Mouse (Mus musculus) CH12.LX (cell line): ENCODE results near the gene Rreb1. TPM values are rescaled to one million over a fixed set of nuclear protein-coding genes. Genes with fewer than 3 reads are reported as not detected.

ENCODE experiments used
- DNase-seq: peaks from one replicate; pipeline ENCODE4 v3.0.0-alpha.2; 2013; ENCODE audit errors: extremely low read depth
- H3K27ac ChIP-seq: 2 replicates; pipeline ENCODE4 v1.5.1; 2012; ENCODE audit warnings: low read depth, mild to moderate bottlenecking, control low read depth, moderate library complexity; ENCODE audit not compliant: insufficient read depth
- H3K27me3 ChIP-seq: replicated peaks from 2 replicates; pipeline ENCODE3; 2012; ENCODE audit warnings: inconsistent platforms
- H3K36me3 ChIP-seq, 2 experiments: replicated peaks in 1 of 2; 2 replicates each; pipeline versions ENCODE3 to v1.6.1; 2012; ENCODE audit warnings: inconsistent platforms in 1 of 2, low read length in 1 of 2, mild to moderate bottlenecking in 1 of 2, mixed read lengths in 1 of 2, moderate library complexity in 1 of 2; ENCODE audit not compliant: control insufficient read depth in 1 of 2, insufficient read depth in 1 of 2
- H3K4me1 ChIP-seq, 2 experiments: 2 replicates each; pipeline ENCODE4 v1.6.1; 2012; ENCODE audit warnings: inconsistent platforms in 1 of 2, moderate library complexity in 1 of 2; ENCODE audit not compliant: insufficient read depth in 2 of 2, control insufficient read depth in 1 of 2
- H3K4me2 ChIP-seq: 2 replicates; pipeline ENCODE4 v1.6.1; 2012; ENCODE audit warnings: low read depth, mild to moderate bottlenecking, control low read depth; ENCODE audit not compliant: poor library complexity, insufficient read depth, severe bottlenecking
- H3K4me3 ChIP-seq, 3 experiments: fragments of 150-350 bp in 1 of 3; sonication (generic) in 1 of 3; replicated peaks in 1 of 3; 2 replicates each; pipeline versions ENCODE3 to v1.5.1; 2011 to 2012; ENCODE audit warnings: low read depth in 2 of 3, low read length in 2 of 3, mild to moderate bottlenecking in 2 of 3, moderate library complexity in 2 of 3, control low read depth in 1 of 3, improper control_type of control experiment in 1 of 3, inconsistent platforms in 1 of 3, mixed read lengths in 1 of 3; ENCODE audit not compliant: poor library complexity in 1 of 3
- H3K79me2 ChIP-seq: replicated peaks from 2 replicates; pipeline ENCODE4 v1.6.1; 2012; ENCODE audit warnings: mild to moderate bottlenecking, moderate library complexity; ENCODE audit not compliant: control insufficient read depth, poor library complexity, insufficient read depth, severe bottlenecking; ENCODE audit errors: extremely low read depth
- H3K9ac ChIP-seq: 2 replicates; pipeline ENCODE4 v1.6.1; 2012; ENCODE audit warnings: low read depth, mild to moderate bottlenecking, control low read depth, moderate library complexity; ENCODE audit not compliant: insufficient read depth
- H3K9me3 ChIP-seq: replicated peaks from 2 replicates; pipeline ENCODE3; 2012; ENCODE audit warnings: low read length, inconsistent platforms, mixed read lengths
- BHLHE40 ChIP-seq: IDR thresholded peaks from 2 replicates; pipeline ENCODE4 v1.6.1; 2011; ENCODE audit warnings: mild to moderate bottlenecking, low read depth, low read length, improper control_type of control experiment
- CHD1 ChIP-seq: IDR thresholded peaks from 2 replicates; pipeline ENCODE4 v1.6.1; 2012; ENCODE audit warnings: low read depth, low read length, improper control_type of control experiment, inconsistent platforms
- CHD2 ChIP-seq: IDR thresholded peaks from 2 replicates; pipeline ENCODE4 v1.6.1; 2011; ENCODE audit warnings: low read length, improper control_type of control experiment
- ELF1 ChIP-seq: IDR thresholded peaks from 2 replicates; pipeline ENCODE4 v1.6.1; 2014; ENCODE audit warnings: low read depth, mild to moderate bottlenecking, inconsistent platforms, low read length, improper control_type of control experiment
- EP300 ChIP-seq: IDR thresholded peaks from 2 replicates; pipeline ENCODE4 v1.6.1; 2011; ENCODE audit warnings: low read length, improper control_type of control experiment
- ETS1 ChIP-seq: conservative IDR thresholded peaks from 2 replicates; pipeline ENCODE4 v1.6.1; 2012; ENCODE audit warnings: low read depth, mild to moderate bottlenecking, inconsistent platforms, low read length, improper control_type of control experiment, moderate library complexity
- GABPA ChIP-seq: IDR thresholded peaks from 2 replicates; pipeline ENCODE4 v1.6.1; 2012; ENCODE audit warnings: low read depth, low read length, improper control_type of control experiment, inconsistent platforms; ENCODE audit not compliant: insufficient replicate concordance
- HCFC1 ChIP-seq: IDR thresholded peaks from 2 replicates; pipeline ENCODE4 v1.6.1; 2012; ENCODE audit warnings: low read depth, mild to moderate bottlenecking, inconsistent platforms, low read length, improper control_type of control experiment
- IRF4 ChIP-seq: IDR thresholded peaks from 2 replicates; pipeline ENCODE4 v1.6.1; 2014; ENCODE audit warnings: low read depth, mild to moderate bottlenecking, inconsistent platforms, low read length, improper control_type of control experiment
- JUN ChIP-seq: IDR thresholded peaks from 2 replicates; pipeline ENCODE4 v1.6.1; 2011; ENCODE audit warnings: low read depth, mild to moderate bottlenecking, low read length, improper control_type of control experiment, moderate library complexity; ENCODE audit not compliant: insufficient read depth
- JUND ChIP-seq: conservative IDR thresholded peaks from 2 replicates; pipeline ENCODE4 v1.6.1; 2011; ENCODE audit warnings: low read depth, low read length, improper control_type of control experiment
- MAFK ChIP-seq: IDR thresholded peaks from 2 replicates; pipeline ENCODE4 v1.6.1; 2011; ENCODE audit warnings: low read length, improper control_type of control experiment; ENCODE audit not compliant: insufficient replicate concordance
- MAX ChIP-seq: IDR thresholded peaks from 2 replicates; pipeline ENCODE4 v1.6.1; 2011; ENCODE audit warnings: low read length, improper control_type of control experiment
- MAZ ChIP-seq: IDR thresholded peaks from 2 replicates; pipeline ENCODE4 v1.6.1; 2012; ENCODE audit warnings: low read depth, mild to moderate bottlenecking, inconsistent platforms, low read length, improper control_type of control experiment, moderate library complexity
- MXI1 ChIP-seq: IDR thresholded peaks from 2 replicates; pipeline ENCODE4 v1.6.1; 2011; ENCODE audit warnings: mild to moderate bottlenecking, low read depth, low read length, improper control_type of control experiment
- MYC ChIP-seq: IDR thresholded peaks from 2 replicates; pipeline ENCODE4 v1.6.1; 2011; ENCODE audit warnings: low read depth, mild to moderate bottlenecking, improper control_type of control experiment, low read length
- NELFE ChIP-seq: IDR thresholded peaks from 2 replicates; pipeline ENCODE4 v1.6.1; 2011; ENCODE audit warnings: low read depth, low read length, improper control_type of control experiment
- NRF1 ChIP-seq: IDR thresholded peaks from 2 replicates; pipeline ENCODE4 v1.6.1; 2014; ENCODE audit warnings: low read depth, mild to moderate bottlenecking, inconsistent platforms, low read length, improper control_type of control experiment, moderate library complexity
- POLR2A ChIP-seq: IDR thresholded peaks from 2 replicates; pipeline ENCODE4 v1.6.1; 2011; ENCODE audit warnings: low read depth, mild to moderate bottlenecking, improper control_type of control experiment, low read length
- RCOR1 ChIP-seq: conservative IDR thresholded peaks from 2 replicates; pipeline ENCODE4 v1.6.1; 2012; ENCODE audit warnings: low read depth, mild to moderate bottlenecking, inconsistent platforms, low read length, improper control_type of control experiment
- TBP ChIP-seq: conservative IDR thresholded peaks from 2 replicates; pipeline ENCODE4 v1.6.1; 2011; ENCODE audit warnings: low read depth, low read length, improper control_type of control experiment
- UBTF ChIP-seq: IDR thresholded peaks from 2 replicates; pipeline ENCODE4 v1.6.1; 2012; ENCODE audit warnings: low read depth, mild to moderate bottlenecking, inconsistent platforms, low read length, improper control_type of control experiment, moderate library complexity
- USF2 ChIP-seq: conservative IDR thresholded peaks from 2 replicates; pipeline ENCODE4 v1.6.1; 2011; ENCODE audit warnings: low read depth, low read length, improper control_type of control experiment
- ZKSCAN1 ChIP-seq: IDR thresholded peaks from 2 replicates; pipeline ENCODE4 v1.6.1; 2012; ENCODE audit warnings: low read depth, inconsistent platforms, low read length, improper control_type of control experiment, borderline replicate concordance
- ZNF384 ChIP-seq: IDR thresholded peaks from 2 replicates; pipeline ENCODE4 v1.6.1; 2012; ENCODE audit warnings: low read depth, low read length, improper control_type of control experiment, inconsistent platforms
- dilution Hi-C: fragments of 300-500 bp; cut with MboI; formaldehyde crosslinking; loops from 2 replicates; pipeline ENCODE4 v1.14.3; 2020; ENCODE audit warnings: low sequenced_read_pairs; ENCODE audit not compliant: extremely low pct_unique_long_range_greater_than_20kb, extremely low pct_ligation_motif_present
- in situ Hi-C: fragments of 300-500 bp; cut with MboI; formaldehyde crosslinking; loops from 3 replicates; pipeline ENCODE4 v1.14.3; 2019; ENCODE audit warnings: low sequenced_read_pairs, low pct_ligation_motif_present, low pct_unique_long_range_greater_than_20kb, mixed read lengths
- polyA plus RNA-seq: library from polyadenylated mRNA; unstranded; fragments of >175 nt; gene quantifications from 2 replicates; pipeline ENCODE4 v1.2.1, GENCODE M21; 2012; ENCODE audit warnings: low read depth; ENCODE audit not compliant: insufficient read length
- total RNA-seq, 2 experiments: library from RNA; depleted of rRNA; stranded (reverse); fragments of 300-350 nt in 1 of 2; fragments of >200 nt in 1 of 2; gene quantifications; 2 replicates each; pipeline ENCODE4 v1.2.3; 2012 to 2014

The Rreb1 gene
- total and polyA plus RNA-seq, 3 experiments = 1.0 to 10.2 (median 5.3) TPM

DNA sequence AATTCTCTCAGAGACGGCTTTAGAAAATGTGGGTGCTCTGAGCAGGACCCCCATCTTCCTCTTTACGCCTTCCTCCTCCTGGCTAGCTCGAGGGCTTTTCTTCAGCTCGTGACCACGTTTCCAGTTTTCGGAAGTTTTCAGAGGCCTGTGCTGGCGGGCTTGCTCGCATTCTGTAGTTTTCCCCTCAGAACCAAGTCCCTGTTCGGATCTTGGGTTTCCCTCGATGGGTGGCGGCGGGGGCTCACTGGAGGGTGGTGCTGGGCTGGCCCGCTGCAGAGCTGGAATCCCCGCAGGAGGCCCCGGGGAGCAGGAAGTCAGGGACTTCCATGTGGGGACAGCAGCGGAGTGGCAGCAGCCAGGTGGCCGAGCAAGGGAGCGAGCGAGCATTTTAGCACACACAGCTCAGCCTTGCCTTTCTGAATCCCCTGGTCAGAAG, 79.9 kb downstream of the Rreb1 start:
- in situ Hi-C loops = no loop called here
- dilution Hi-C loops = no loop called here
- H3K27me3 ChIP-seq = no peaks in the 10 kb centered on the region
- peak overlapping the region; percentile 44 to 64 (median 59) for H3K4me3 ChIP-seq
- peak overlapping the region; percentile 88 for H3K4me2 ChIP-seq
- H3K9ac ChIP-seq = peak overlapping the region; percentile 84
- H3K36me3 ChIP-seq = peaks cover 0 to 4% of the 10 kb centered on the region in 2 experiments
- peaks cover 25 to 61% of the 10 kb centered on the region in 2 experiments for H3K4me1 ChIP-seq
- H3K9me3 ChIP-seq = no peaks in the 10 kb centered on the region
- DNase-seq = no peak
- H3K27ac ChIP-seq = peak overlapping the region; percentile 76
- H3K79me2 ChIP-seq = peaks cover 60% of the 10 kb centered on the region
- TF ChIP-seq NRF1 = no peak
- TF ChIP-seq CHD2 = no peak
- peak; percentile 34; the same call in 1 of the 2 replicates for TF ChIP-seq MYC
- TF ChIP-seq JUN = no peak
- no peak for TF ChIP-seq ZNF384
- peak; percentile 64 for TF ChIP-seq MXI1
- TF ChIP-seq ZKSCAN1 = no peak
- TF ChIP-seq USF2 = no peak
- no peak for TF ChIP-seq HCFC1
- no peak for TF ChIP-seq MAX
- TF ChIP-seq MAZ = no peak
- peak; percentile 34; the same call in 1 of the 2 replicates for TF ChIP-seq BHLHE40
- TF ChIP-seq GABPA = no peak
- peak; percentile 51 for TF ChIP-seq ELF1
- TF ChIP-seq ETS1 = 0 out of 2 replicates have a peak, but pooled peaks have one; percentile 9
- peak; percentile 72 for TF ChIP-seq UBTF
- TF ChIP-seq NELFE = no peak
- TF ChIP-seq EP300 = no peak
- no peak for TF ChIP-seq JUND
- peak; percentile 16; the same call in 1 of the 2 replicates for TF ChIP-seq POLR2A
- TF ChIP-seq IRF4 = 0 out of 2 replicates have a peak, but pooled peaks have one; percentile 17
- no peak for TF ChIP-seq TBP
- TF ChIP-seq RCOR1 = no peak
- TF ChIP-seq, all 38 proteins: peak for 8

DNA sequence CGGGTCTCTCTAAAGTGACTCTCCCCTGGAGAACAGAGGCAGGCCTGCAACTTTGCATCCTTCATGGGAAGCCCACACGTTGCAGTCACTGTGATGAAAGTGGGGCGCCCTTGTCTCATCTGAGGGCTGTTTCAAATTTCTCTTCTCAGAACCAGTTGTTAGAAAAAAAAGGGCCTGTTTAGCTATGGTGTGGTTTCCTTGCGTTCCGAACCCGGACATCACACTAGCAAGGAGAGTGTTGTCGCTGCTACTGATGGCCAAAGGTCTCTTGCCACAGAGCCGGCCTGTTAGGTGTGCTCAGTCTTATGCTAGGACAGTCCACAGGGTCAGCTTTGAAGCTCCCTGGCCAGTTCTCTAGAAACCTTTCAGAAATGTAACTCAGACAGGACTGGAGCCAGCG, 80.3 kb downstream of the Rreb1 start:
- peak overlapping the region; percentile 88 for H3K4me2 ChIP-seq
- TF ChIP-seq CHD1 (0 out of 2 replicates have a peak, but pooled peaks have one; percentile 47), UBTF (0 out of 2 replicates have a peak, but pooled peaks have one; percentile 56), MAFK (no peak), EP300 (0 out of 2 replicates have a peak, but pooled peaks have one; percentile 15), NELFE (0 out of 2 replicates have a peak, but pooled peaks have one; percentile 18), MXI1 (peak; percentile 6; the same call in 1 of the 2 replicates)
- TF ChIP-seq, all 38 proteins: peak for 5
- H3K27ac ChIP-seq = peak overlapping the region; percentile 76
- dilution Hi-C loops (no loop called here), in situ Hi-C loops (no loop called here)
- H3K79me2 ChIP-seq = peaks cover 60% of the 10 kb centered on the region
- peak overlapping the region; percentile 84 for H3K9ac ChIP-seq
- DNase-seq = no peak
- peaks cover 29 to 64% of the 10 kb centered on the region in 2 experiments for H3K4me1 ChIP-seq
- H3K4me3 ChIP-seq = peak overlapping the region; percentile 44 to 64 (median 59)
- H3K27me3 ChIP-seq = no peaks in the 10 kb centered on the region
- H3K36me3 ChIP-seq = peaks cover 0 to 4% of the 10 kb centered on the region in 2 experiments
- no peaks in the 10 kb centered on the region for H3K9me3 ChIP-seq
